Mouse (Mus musculus): ENCODE data around the gene Setd1b.

DNA sequence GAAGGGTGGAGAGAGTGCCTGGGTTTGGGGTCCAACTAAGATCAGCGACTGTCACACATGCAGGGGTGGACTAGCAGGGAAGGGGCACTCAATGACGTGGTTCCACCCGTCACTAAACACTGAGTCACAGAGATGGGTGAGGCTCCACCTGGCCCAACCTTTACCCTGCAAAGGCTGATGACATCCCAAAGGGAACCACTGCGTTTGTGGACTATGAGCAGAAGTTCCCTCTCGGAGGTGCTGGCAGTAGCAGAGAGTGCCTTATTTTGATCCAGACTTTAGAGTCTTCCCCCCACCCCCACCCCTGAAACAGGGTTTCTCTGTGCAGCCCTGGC is 11.2 kb upstream of the Setd1b start:
- TF ChIP-seq GATA1 (IDR thresholded peaks at IDR 0.05; ENCODE audit: low read length) (no peak), TAL1 (IDR thresholded peaks at IDR 0.05; ENCODE audit: low read length) (no peak)

Data from erythroblast, embryonic 14.5 days (primary cell).